Mouse (Mus musculus) lung, postnatal 0 days (tissue): ENCODE results near the gene Cmpk2.

ENCODE experiments used
- CTCF ChIP-seq: IDR thresholded peaks from 2 replicates; pipeline ENCODE4 v1.5.1; 2016; ENCODE audit warnings: antibody characterized with exemption, mild to moderate bottlenecking
- EP300 ChIP-seq: IDR thresholded peaks from 2 replicates; pipeline ENCODE4 v1.6.1; 2016; ENCODE audit warnings: antibody characterized with exemption, mild to moderate bottlenecking, control low read depth

DNA sequence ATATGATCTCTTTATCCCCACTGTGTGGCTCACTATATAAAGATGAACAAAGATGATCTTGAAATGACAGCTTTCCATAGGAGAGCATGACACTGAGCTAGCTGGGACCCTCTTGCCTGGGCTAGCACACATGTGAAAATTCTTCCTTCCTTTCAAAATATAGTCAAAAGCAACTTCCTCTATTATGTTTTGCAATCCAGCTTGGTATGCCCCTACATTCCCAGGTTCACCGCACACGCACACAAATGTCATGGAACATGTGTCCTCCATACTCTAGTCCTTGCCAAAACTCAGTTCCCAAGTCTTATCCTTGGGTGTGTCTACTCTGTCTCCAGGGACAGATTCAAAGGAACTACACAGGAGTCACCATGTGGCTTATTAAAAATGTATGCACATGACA is 19.5 kb upstream of the Cmpk2 start:
- TF ChIP-seq CTCF (no peak), EP300 (no peak)
